Mouse (Mus musculus): Measurements from ENCODE around the gene Tldc1. TPM values are rescaled to one million over a fixed set of nuclear protein-coding genes. Genes with fewer than 3 reads are reported as not detected.

Tldc1 gene
- total RNA-seq, 2 experiments from 2014 or later: 14.5 to 15.3 TPM

DNA sequence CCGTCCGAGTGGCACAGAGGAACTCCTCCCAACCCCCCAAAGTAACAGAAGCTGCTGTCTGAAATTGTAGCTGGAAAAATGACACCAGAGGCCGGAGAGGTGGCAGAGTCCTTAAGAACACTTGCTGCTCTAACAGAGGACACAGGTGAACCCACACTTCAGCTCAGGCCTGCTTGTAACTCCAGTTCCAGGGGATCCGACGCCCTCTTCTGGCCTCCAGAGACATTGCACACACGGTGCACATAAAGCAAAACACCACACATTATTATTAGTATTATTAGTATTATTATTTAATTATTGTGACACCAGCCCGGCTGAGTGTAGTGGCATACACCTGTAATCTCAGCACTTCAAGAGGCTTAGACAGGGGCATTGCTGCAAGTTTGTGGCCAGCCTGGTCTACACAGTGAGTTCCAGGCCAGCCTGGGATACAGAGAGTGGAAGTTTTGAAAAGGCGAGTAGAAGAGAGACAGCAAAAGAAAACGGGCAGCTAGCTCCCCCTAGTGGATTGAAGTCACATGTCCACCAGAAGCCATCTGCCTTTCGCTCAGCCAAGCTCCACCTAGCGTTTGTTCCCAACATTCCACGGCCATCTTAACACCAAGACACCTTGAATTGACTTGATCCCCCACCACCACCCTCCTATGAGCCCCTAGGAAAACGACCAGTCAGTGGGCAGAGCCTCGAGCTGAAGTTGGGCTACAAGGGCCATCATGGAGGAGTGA is 959 bp upstream of the Tldc1 start:
- peak; percentile 85 to 88 for DNase-seq (ENCODE audit: low spot score in 2 of 2)

DNA sequence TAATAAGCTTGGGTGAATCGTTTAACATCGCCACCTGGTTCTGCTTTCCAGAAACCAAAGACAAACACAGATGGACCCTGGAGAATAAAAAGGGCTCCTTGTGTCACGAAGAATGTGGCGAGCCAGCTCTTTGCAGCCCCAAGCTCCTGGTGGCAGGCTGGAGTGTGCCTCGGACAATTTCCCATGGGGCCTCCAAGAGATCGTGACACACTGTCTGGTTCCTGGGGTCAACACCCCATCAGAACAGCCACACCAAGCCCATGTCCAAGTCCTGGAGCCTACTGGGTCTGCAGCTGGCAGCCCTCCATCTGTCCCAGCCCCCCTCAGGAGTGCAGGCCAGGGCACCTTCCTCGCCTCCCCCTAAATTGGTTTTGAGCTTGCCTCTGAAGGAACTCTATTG is 451 bp downstream of the Tldc1 start:
- no peak for DNase-seq (ENCODE audit: low spot score in 2 of 2)

DNA sequence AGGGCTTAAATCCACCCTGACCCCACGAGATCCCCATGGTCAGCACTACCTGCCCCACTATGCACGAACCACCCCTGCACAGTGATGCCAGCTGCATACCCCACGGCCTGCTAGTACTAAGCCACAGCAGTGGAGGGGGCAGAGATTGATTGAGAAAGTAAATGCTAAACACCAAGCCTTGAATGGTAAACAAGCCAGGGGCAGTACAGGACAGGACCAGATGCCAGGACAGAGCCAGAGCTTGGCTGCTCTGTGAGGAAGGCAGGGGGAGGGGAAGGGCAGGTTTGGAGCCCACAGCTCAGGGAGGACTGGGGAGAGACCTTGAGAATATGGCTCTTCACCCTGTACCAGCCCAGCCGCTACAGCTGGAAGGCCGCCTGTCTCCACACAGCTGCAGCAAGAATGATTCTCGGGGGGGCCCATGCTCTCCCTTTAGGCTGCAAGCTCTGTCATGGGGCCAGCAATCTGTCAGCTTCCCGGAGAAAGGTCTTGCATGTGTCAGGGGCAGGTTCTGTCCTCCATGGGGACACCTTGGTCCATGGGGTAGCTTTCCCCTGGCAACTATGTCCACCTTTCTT is 1.5 kb downstream of the Tldc1 start:
- no peak for DNase-seq (ENCODE audit: low spot score in 2 of 2)

DNA sequence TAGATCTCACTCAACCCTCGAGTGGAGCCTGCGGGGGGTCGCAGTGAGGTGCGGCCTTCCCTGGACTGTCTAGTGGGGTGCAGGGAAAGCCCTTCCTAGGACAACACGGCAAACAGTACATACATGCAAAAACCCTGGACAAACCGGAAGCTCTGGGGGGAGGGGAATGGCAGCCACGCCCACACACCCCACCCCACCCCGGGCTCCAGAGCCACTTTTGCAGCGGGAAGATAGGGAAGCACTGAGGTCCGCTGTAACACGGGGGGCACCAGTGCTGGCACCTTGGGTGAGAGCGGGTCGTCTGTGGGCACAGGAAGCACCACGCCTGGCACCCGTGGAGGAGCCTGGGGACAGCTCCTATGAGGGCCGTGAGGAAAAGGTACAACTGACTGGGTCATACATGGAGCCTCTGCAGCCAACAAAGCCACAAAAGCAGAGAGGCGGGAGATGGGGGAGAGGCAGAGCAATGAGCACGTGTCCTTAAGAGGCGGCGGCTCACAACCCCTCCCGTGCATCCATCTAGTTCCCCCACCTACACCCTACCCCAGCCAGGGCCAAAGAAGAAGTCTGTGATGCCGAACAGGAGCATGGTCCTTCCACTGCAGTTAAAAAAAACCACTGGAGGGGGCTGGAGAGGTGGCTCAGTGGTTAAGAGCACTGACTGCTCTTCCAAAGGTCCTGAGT is 12.3 kb downstream of the Tldc1 start:
- no peak for DNase-seq (ENCODE audit: low spot score in 2 of 2)

DNA sequence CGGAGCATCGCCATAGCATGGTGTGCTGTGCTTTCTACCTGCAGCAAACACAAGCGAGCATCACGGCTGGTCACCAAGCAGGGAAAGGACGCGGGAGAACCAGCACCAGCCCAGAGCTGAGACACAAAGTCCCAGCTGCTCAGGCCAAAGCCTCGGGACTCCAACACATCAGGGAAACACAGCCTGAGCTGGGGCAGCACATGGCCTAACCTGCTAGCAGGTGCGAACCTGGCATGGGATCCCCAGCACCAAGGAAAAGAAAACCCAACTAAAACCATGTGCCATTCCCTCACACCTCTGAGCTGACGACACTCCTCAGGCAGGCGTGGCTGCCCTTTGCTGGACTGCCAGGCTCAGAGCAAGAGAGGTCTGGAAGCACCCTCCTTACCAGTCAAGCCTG is 12.9 kb downstream of the Tldc1 start:
- DNase-seq (ENCODE audit: low spot score in 2 of 2): no peak

DNA sequence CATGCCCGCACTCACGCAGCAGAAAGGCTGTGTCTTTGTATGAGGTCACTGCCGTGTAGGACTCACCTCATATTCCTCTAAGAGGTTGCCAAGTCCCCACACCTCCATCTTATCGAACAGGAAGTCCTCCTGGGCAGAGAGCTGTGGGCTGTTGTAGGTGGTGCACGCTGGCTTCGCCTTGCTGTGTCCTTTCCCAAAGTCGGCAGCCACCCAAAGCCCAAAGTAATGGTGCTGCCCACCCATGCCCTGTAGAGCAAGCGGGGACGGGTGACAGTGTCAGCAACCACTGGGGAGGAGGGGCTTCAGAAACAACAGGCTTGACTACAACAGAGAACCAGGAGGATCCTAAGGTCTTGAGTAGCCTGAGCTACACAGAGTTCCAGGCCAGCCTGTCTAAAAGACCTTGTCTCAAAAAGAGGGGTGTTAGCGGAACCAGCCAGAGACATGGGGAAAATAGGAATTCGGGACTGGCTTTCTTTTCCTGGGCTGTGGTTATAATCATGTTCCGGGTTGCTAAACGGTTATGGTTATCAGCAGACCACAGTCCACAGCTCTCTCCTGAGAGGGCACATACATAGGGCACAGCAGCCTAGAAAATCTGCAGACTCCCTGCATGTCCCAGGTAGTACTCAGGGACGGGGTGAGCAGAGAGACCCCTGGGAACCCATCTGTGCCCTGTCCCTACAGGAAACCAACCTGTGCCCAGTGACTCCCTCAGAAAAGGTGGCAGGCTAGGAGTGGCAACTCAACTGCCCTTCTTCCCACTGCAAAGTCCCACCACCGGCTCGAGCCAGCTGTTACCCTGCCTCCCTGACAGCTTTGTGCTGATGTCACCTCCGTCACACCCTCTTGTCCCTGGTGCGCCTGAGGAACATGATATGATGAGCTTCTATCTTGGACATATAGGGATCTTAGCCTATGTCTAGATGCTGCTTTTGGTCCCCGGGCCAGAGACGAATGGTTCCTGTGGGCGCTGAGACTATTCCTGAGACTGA is 15.7 kb downstream of the Tldc1 start:
- DNase-seq (ENCODE audit: low spot score in 2 of 2): no peak

DNA sequence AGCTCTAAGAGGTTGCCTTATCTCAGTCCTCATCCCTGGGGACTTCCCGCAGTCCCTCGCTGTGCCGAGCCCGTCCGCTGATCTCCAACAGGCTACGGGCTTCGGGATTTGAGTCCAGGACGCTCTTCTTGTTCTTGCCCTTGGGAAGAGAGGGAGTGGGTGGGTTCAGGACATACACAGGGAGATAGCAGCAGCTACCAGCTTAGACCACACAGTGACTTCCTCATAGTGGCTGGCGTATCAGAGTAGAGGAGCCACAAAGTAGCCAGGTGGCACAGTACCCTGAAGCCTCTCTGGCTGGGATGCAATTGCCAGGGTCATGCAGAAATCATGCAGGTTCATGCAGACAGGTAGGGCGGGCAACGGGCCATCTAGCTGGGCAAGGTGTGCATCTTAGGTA is 16.5 kb downstream of the Tldc1 start:
- DNase-seq (ENCODE audit: low spot score in 2 of 2): no peak

DNA sequence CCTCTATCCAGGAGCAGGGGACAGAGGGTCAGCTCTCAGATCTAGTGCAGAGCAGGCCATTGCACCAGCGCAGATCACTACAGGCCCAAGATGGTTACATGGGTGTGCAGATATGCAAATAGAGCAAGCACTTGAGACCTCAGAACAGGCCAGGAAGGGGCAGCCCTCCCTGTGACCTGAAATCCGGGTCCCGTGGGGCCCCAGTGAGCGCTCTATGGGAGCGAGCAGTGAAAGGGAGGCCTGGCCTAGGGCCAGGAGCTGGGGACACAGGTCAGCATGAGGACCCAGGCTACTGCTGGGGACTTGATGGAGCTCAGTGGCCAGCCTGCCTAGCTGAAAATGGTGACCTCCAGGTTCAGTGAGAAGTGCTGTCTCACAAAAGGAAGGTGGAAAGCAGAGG is 21.7 kb downstream of the Tldc1 start:
- no peak for DNase-seq (ENCODE audit: low spot score in 2 of 2)

DNA sequence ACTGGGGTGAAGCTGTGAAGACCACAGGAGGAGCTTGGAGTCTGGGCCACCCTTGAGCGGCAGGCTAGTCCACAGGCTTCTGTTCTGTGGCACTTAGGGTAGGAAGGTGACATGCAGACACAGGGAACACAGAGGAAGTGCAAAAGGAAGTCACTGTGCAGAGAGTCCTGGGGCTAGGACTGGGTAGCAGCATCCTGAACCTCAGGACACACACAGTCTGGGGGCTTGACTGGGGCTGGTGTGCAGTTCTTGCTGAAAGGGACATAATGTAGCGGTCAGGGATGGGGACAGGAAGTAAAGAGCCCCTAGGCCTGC is 22.1 kb downstream of the Tldc1 start:
- no peak for DNase-seq (ENCODE audit: low spot score in 2 of 2)

DNA sequence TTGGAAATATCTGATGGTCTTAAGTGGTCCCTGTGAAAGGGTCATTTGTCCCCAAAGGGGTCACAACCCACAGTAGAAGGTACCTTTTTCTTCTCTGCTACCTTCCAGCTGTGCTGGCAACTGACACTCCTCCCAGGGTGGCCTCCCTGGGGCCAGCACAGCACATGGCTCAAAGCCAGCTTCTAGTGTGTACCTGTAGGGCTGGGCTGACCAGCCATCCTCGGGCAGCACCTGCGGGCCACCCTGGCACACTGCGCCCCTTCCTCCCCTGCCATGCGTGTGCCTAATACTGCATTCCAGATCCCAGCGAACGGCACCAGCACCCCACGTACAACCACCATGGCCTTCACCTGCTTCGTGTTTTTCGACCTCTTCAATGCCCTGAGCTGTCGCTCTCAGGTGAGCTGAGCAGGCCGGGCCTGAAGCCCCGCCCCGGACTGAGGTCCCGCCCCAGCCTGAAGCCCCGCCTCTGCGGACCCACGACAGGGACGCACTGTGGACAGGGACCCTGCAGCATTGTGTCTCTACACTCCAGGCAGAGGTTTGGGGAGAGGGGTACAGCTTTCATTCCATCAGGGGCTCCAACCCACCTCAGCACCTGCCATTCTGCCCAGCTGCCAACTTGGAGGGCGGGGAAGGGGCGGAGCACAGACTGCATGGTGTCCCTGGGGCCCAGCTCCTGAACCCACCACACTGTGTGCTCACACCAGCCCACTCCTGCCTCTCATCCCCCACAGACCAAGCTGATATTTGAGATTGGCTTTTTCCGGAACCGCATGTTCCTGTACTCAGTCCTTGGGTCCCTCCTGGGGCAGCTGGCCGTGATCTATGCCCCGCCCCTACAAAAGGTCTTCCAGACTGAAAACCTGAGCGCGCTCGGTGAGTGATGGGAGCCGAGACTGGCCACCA is 22.7 kb downstream of the Tldc1 start:
- no peak for DNase-seq (ENCODE audit: low spot score in 2 of 2)

DNA sequence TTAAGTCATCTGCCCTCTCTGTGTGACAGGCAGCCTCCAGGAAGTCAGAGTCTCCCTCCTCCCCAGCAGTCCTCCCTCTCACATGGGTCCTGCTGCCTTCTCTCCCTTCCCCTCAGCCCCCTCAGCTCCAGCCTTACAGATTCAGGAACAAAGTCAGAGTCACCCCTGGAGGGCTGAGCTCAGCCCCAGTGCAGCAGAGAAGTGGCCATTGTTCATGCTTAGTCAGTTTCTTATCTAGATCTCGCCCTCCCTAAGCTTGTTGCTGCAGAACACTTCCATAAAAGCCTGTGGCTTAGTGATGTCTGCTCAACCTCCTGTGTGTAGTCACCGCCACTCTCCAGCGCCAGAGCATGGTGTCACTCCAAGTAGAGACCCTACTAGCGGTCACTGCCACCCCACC is 33.6 kb downstream of the Tldc1 start:
- no peak for DNase-seq (ENCODE audit: low spot score in 2 of 2)

DNA sequence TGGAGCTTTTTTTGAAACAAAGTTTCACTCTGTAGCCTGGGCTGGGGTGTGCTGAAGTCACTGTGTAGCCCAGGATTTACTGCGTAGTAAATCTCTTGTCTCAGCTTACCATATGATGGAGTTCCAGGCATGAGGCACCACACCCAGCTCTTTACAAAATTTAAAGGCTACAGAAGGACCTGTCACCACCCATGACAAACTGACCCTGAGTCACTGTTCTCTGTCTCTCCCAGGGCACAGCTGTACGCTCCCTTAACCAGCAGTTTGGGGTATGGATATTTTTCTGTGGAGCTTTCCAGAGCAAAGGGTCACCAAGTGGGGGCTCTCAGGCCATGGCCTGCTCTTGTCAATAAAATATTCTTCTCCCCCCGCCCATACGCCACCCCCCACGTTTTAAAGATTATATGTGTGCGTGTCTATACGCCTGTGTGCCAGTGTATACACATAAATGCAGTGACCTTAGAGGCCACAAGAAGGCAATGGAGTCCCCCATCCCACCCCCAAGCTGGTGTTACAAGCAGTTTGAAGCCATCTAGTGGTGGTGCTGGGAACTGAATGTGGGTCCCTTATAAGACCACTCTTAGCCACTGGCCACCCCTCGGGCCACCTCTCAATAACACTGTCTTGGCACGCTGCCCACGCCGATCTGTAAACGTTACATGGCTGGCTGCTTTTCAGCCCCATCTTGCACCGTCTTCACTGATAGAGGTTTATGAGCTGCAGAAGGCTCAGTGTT is 34.8 kb downstream of the Tldc1 start:
- peak; percentile 11 to 24 for DNase-seq (ENCODE audit: low spot score in 2 of 2)

DNA sequence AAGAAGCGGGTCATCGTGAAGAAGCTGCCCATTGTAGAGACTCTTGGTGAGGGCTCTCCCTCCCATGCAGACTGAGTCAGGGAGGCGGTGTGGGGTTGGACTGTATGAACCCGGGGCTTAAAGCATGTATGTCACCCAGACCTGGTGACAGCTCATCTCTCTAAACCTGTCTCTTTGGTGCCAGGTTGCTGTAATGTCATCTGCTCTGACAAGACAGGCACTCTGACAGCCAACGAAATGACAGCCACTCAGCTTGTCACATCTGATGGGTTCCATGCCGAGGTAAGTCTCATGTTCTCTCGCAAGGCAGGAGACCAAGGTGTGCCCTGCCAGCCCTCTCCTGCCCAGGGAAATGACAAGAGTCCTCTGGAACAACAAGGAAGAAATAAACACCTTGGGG is 35.8 kb downstream of the Tldc1 start:
- DNase-seq (ENCODE audit: low spot score in 2 of 2): no peak

DNA sequence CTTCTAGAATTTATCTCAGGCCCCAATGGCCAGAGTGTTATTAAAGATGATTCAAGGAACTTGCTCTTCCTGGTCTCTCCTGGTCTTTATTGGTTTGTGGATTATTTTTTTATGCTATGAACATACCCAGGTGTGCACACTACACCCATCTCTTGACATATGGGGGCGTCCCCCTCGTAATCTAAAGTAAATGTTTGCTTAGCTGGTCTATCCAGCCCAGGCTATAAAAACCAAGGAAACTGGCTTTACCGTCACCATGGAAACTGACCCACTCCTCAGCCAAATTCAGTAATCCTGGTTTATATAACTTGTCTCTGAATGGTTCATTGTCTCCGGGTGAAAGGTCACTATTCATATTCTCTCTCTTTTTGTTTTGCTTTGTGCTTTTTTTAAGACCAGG is 37.6 kb downstream of the Tldc1 start:
- no peak for DNase-seq (ENCODE audit: low spot score in 2 of 2)

DNA sequence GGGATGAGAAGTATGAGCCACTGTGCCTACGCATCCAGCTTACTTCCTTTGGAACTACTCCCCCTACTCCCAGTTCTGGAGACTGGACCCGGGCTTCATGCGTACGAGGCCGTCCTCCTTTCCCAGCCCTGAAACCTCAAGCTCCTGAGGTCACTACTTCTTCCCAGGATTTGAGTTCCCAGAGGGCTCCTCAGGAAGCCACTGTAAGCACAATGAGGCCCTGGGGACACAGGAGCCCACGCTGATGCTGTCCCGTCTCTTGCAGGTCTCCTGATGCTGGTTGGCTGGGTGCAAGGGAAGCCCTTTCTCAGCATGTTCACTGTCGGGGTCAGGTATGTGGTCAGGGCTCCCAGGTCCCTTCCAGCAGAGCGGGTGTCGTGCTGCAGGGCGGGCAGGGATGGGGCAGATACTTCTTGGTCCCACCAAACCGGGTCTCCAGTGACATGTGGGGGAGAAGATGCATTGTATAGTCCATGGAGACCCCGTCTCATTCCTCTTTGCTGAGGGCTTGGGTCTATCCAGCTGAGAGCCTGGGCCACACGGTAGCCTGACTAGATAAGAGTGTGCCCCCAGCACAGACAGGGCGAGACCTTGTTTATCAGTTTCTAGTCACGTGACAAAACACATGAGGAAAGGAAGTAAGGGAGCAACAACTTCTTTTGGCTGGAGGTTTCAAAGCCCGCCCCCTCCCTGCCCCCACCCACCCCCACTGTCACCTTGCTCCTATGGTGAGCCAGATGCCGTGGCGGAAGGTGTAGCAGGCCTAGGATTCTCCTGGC is 39.9 kb downstream of the Tldc1 start:
- DNase-seq (ENCODE audit: low spot score in 2 of 2): no peak

DNA sequence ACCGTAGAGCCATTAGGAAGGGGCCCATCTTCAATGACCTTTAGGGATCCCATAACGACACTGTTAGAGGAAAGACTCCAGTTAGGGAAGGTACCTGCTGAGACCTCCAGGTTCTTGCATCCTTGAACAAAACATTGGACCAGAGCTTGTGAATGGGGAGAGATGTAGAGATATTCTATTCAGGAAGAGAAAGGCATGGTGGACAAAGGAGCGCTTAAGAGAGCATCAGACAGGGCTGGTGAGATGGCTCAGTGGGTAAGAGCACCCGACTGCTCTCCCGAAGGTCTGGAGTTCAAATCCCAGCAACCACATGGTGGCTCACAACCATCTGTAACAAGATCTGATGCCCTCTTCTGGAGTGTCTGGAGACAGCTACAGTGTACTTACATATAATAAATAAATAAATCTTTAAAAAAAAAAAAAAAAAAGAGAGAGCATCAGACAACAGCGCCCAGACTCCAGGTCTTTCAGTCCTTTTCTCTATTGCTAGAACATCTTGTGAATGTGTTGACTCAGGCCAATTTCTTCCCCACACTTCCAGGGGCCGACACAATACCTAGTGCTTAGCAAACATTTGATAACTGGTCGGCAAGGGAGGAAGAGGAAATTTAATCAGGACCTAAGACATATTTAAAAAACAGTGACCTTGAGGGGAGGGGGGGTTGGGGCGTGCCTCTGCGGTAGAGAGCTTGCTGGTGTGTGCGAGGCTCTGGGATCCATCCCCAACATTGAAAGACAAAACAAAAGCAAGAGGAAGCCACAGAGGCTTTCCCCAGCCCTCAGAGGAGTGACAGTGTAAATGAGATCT is 40.9 kb downstream of the Tldc1 start:
- DNase-seq (ENCODE audit: low spot score in 2 of 2): no peak

DNA sequence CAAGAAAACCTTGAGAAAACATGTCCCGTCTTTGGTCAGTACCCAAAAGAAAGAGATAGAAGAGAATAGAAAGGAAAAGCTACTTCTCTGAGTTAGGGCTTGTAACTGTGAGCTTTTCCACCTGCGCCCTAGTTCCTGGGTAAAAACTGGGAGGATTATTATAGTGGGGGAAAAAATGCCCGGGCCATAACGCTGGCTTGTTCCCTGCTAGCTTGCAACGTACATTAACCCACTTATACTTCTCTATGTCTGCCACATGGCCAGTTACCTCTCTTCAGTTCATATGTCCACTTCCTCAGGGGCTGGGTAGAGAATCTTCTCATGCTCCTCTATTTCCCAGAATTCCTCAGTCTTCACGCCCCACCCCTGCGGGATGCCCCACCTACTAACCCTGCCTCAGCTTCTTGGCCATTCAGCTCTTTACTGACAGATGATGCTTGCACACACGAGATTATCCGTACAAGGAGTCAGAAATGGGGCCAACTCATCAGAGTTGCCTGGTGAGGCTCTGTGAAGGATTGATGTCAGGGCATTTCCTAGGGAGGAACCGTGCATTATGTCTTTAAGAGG is 41.8 kb downstream of the Tldc1 start:
- DNase-seq (ENCODE audit: low spot score in 2 of 2): no peak

DNA sequence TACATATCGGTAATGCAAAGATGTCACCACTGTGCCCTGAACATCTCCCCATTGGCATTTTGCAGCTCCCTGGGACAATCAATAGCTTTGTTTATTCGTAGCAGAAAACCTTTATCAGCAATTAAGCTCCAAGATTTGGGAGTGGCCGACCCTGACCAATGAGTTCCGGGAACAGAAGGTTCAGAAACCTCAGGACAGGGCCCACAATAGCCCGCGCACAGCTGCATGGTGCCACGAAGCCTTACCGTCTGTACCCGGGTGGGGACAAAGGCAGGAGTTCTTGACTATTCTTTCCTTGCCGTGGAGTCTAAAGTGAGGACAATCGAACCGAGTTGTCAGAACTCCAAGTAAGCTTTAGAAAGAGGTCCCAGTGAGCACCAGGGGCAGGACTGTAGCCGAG is 46.1 kb downstream of the Tldc1 start:
- no peak for DNase-seq (ENCODE audit: low spot score in 2 of 2)
